Mouse (Mus musculus): ENCODE measurements at regions not wholly inside any gene's neighbourhood (a gene's known extent, or its start where the extent isn't known, plus 50 kb on each side); places are given as distances from the start of the nearest gene placed in this dataset.

- no peak for DNase-seq (ENCODE audit: low spot score in 2 of 2)
Observed at GRCm38 (mm10) chr19:14789992-14790391, 192.1 kb upstream of the Tle4 start.

- no peak for DNase-seq (ENCODE audit: low spot score in 2 of 2)
Observed at GRCm38 (mm10) chr19:14788630-14789029, 190.8 kb upstream of the Tle4 start.

- no peak for DNase-seq (ENCODE audit: low spot score in 2 of 2)
Observed at GRCm38 (mm10) chr19:14786868-14787267, 189.0 kb upstream of the Tle4 start.

- no peak for DNase-seq (ENCODE audit: low spot score in 2 of 2)
Observed at GRCm38 (mm10) chr19:14785661-14786060, 187.8 kb upstream of the Tle4 start.

GRCm38 (mm10) chr19:14777709-14778108 lies 179.9 kb upstream of the Tle4 start:
- DNase-seq (ENCODE audit: low spot score in 2 of 2) = no peak

GRCm38 (mm10) chr19:14777198-14777597 lies 179.3 kb upstream of the Tle4 start:
- peak; percentile 59 to 65 for DNase-seq (ENCODE audit: low spot score in 2 of 2)

GRCm38 (mm10) chr19:14776791-14777190 lies 178.9 kb upstream of the Tle4 start:
- no peak for DNase-seq (ENCODE audit: low spot score in 2 of 2)

GRCm38 (mm10) chr19:14772794-14773193 lies 174.9 kb upstream of the Tle4 start:
- DNase-seq (ENCODE audit: low spot score in 2 of 2) = no peak

GRCm38 (mm10) chr19:14752646-14753045 lies 154.8 kb upstream of the Tle4 start:
- DNase-seq (ENCODE audit: low spot score in 2 of 2) = no peak

- DNase-seq (ENCODE audit: low spot score in 2 of 2) = no peak
Observed at GRCm38 (mm10) chr19:14742361-14742760, 144.5 kb upstream of the Tle4 start.

GRCm38 (mm10) chr19:14740936-14741335 lies 143.1 kb upstream of the Tle4 start:
- no peak for DNase-seq (ENCODE audit: low spot score in 2 of 2)

GRCm38 (mm10) chr19:14740139-14740538 lies 142.3 kb upstream of the Tle4 start:
- no peak for DNase-seq (ENCODE audit: low spot score in 2 of 2)

- no peak for DNase-seq (ENCODE audit: low spot score in 2 of 2)
Observed at GRCm38 (mm10) chr19:14736514-14736913, 138.7 kb upstream of the Tle4 start.

- no peak for DNase-seq (ENCODE audit: low spot score in 2 of 2)
Observed at GRCm38 (mm10) chr19:14725329-14725728, 127.5 kb upstream of the Tle4 start.

- no peak for DNase-seq (ENCODE audit: low spot score in 2 of 2)
Observed at GRCm38 (mm10) chr19:14724637-14725036, 126.8 kb upstream of the Tle4 start.

- no peak for DNase-seq (ENCODE audit: low spot score in 2 of 2)
Observed at GRCm38 (mm10) chr19:14705791-14706190, 107.9 kb upstream of the Tle4 start.

- peak in 1 of 2 experiments; percentile 21 for DNase-seq (ENCODE audit: low spot score in 2 of 2)
Observed at GRCm38 (mm10) chr19:14701116-14701515, 103.3 kb upstream of the Tle4 start.

- DNase-seq (ENCODE audit: low spot score in 2 of 2) = no peak
Observed at GRCm38 (mm10) chr19:14695369-14695768, 97.5 kb upstream of the Tle4 start.

GRCm38 (mm10) chr19:14692183-14692582 lies 94.3 kb upstream of the Tle4 start:
- DNase-seq (ENCODE audit: low spot score in 2 of 2) = no peak

- DNase-seq (ENCODE audit: low spot score in 2 of 2) = no peak
Observed at GRCm38 (mm10) chr19:14685628-14686027, 87.8 kb upstream of the Tle4 start.

GRCm38 (mm10) chr19:14684669-14685068 lies 86.8 kb upstream of the Tle4 start:
- DNase-seq (ENCODE audit: low spot score in 2 of 2) = no peak

GRCm38 (mm10) chr19:14681306-14681705 lies 83.5 kb upstream of the Tle4 start:
- peak; percentile 47 to 61 for DNase-seq (ENCODE audit: low spot score in 2 of 2)

- DNase-seq (ENCODE audit: low spot score in 2 of 2) = no peak
Observed at GRCm38 (mm10) chr19:14679776-14680175, 81.9 kb upstream of the Tle4 start.

GRCm38 (mm10) chr19:14678584-14678983 lies 80.7 kb upstream of the Tle4 start:
- DNase-seq (ENCODE audit: low spot score in 2 of 2) = no peak

Measured in layer of hippocampus, adult 8-10 months (tissue).